In genomic region chr3:146053082-146053814, GRCm38 (mm10) we compare ENCODE assay signal across 21 mouse cellular contexts. TPM values are rescaled to one million over a fixed set of nuclear protein-coding genes. Genes with fewer than 3 reads are reported as not detected.
DNase-seq lines count a peak whose midpoint lies in the region; ATAC-seq and TF ChIP-seq lines count a peak whose summit lies in the region.
"Had no signal": no experiment of that assay in that cellular context is flagged by ENCODE, and none has a peak within 500 bp of the region (broad histone marks: within the 10 kb centered on the region; RNA-seq: fewer than 3 reads in every experiment).

No protein-coding gene starts in this region.

- H3K9ac ChIP-seq in heart, embryonic 14.5 days (ENCODE audit: low read length): no peak overlapping the region
- H3K9ac ChIP-seq in forebrain, postnatal 0 days: no peak overlapping the region
- H3K9ac ChIP-seq: hindbrain, embryonic 12.5 days; limb, embryonic 13.5 days; liver, embryonic 15.5 days had no signal

- peaks cover 16 to 22% of the 10 kb centered on the region in 2 experiments for H3K4me1 ChIP-seq in heart, embryonic 14.5 days (ENCODE audit: control insufficient read depth in 2 of 2, insufficient read depth in 2 of 2, low read length in 2 of 2)
- no peaks in the 10 kb centered on the region; the same call in 1 of the 2 replicates for H3K4me1 ChIP-seq in forebrain, postnatal 0 days (ENCODE audit: insufficient read depth)
- H3K4me1 ChIP-seq: liver, embryonic 15.5 days had no signal

- no peak overlapping the region for H3K4me2 ChIP-seq in heart, embryonic 14.5 days (ENCODE audit: low read length)
- H3K4me2 ChIP-seq in forebrain, postnatal 0 days (ENCODE audit: low read depth): no peak overlapping the region
- H3K4me2 ChIP-seq: hindbrain, embryonic 12.5 days; limb, embryonic 13.5 days; liver, embryonic 15.5 days; midbrain, embryonic 11.5 days had no signal

- H3K27me3 ChIP-seq in heart, embryonic 14.5 days (ENCODE audit: control insufficient read depth, insufficient read depth, low read length): 0 out of 2 replicates have a peak, but pooled peaks cover 3% of the 10 kb centered on the region
- H3K27me3 ChIP-seq in forebrain, postnatal 0 days (ENCODE audit: insufficient read depth, low read length): no peaks in the 10 kb centered on the region
- H3K27me3 ChIP-seq: liver, embryonic 15.5 days had no signal

- no peaks in the 10 kb centered on the region for H3K36me3 ChIP-seq in heart, embryonic 14.5 days (ENCODE audit: control insufficient read depth, insufficient read depth, low read length)
- H3K36me3 ChIP-seq in forebrain, postnatal 0 days (ENCODE audit: insufficient read depth): no peaks in the 10 kb centered on the region
- H3K36me3 ChIP-seq: G1E; hindbrain, embryonic 12.5 days; limb, embryonic 13.5 days; liver, embryonic 15.5 days had no signal

- peak overlapping the region; percentile 0 to 8; a peak in 1 of 4 replicates for H3K27ac ChIP-seq in heart, embryonic 14.5 days (replicated peaks in 1 of 2; ENCODE audit: control insufficient read depth in 1 of 2, insufficient read depth in 1 of 2, low read depth in 2 of 2, low read length in 2 of 2)
- H3K27ac ChIP-seq in left cerebral cortex, adult 2 months: no peak overlapping the region
- no peak overlapping the region for H3K27ac ChIP-seq in forebrain, postnatal 0 days (ENCODE audit: low read depth, low read length)
- H3K27ac ChIP-seq: hindbrain, embryonic 12.5 days; limb, embryonic 13.5 days; liver, embryonic 15.5 days had no signal

- no peaks in the 10 kb centered on the region for H3K9me3 ChIP-seq in heart, embryonic 14.5 days (ENCODE audit: control insufficient read depth, low read length)
- H3K9me3 ChIP-seq in forebrain, postnatal 0 days (ENCODE audit: low read length): no peaks in the 10 kb centered on the region
- H3K9me3 ChIP-seq: G1E; hindbrain, embryonic 12.5 days; limb, embryonic 13.5 days; liver, embryonic 15.5 days had no signal

- intact Hi-C loops in heart, postnatal 14 days (cut with DNase I): no loop called here
- intact Hi-C loops in left cerebral cortex, adult 2 months (cut with DNase I): no loop called here
- intact Hi-C loops in left cerebral cortex, postnatal 25 days (cut with DNase I): no loop called here

- no peak for DNase-seq in heart, postnatal 14 days
- DNase-seq in left cerebral cortex, adult 2 months (ENCODE audit: extremely low spot score in 1 of 2, low spot score in 2 of 2): no peak
- DNase-seq in left cerebral cortex, postnatal 25 days (ENCODE audit: low spot score in 2 of 2): no peak
- peak; percentile 31 for DNase-seq in A20 (ENCODE audit: low read depth, low spot score)
- no peak for DNase-seq in forebrain, postnatal 0 days
- DNase-seq: adrenal gland, adult 2 months; cerebellum, adult 11-12 months; cerebellum, postnatal 25 days; lung, postnatal 4 days; right cerebral cortex, postnatal 25 days; thymus, adult 18-20 months had no signal

- no peak overlapping the region for H3K4me3 ChIP-seq in heart, embryonic 14.5 days (ENCODE audit: control insufficient read depth in 1 of 2, insufficient read depth in 1 of 2, low read depth in 1 of 2, low read length in 2 of 2)
- H3K4me3 ChIP-seq in left cerebral cortex, adult 2 months: no peak overlapping the region
- no peak overlapping the region for H3K4me3 ChIP-seq in forebrain, postnatal 0 days (ENCODE audit: low read depth, low read length)
- H3K4me3 ChIP-seq: erythroblast, embryonic 14.5 days; hindbrain, embryonic 12.5 days; limb, embryonic 13.5 days; liver, embryonic 15.5 days had no signal

- peak; percentile 7 for TF ChIP-seq CTCF in left cerebral cortex, adult 2 months (IDR thresholded peaks at IDR 0.05)
- no peak for TF ChIP-seq CTCF in forebrain, postnatal 0 days (IDR thresholded peaks at IDR 0.05; ENCODE audit: low read depth)

- WGBS in heart, embryonic 14.5 days: 48% methylated on average over 6 of the region's 6 CpGs
- WGBS in forebrain, postnatal 0 days: 66% methylated on average over 6 of the region's 6 CpGs

- no peak for ATAC-seq in heart, embryonic 14.5 days (ENCODE audit: insufficient number of reproducible peaks, insufficient read depth, low FRiP score, low read depth)
- ATAC-seq in common myeloid progenitor, adult 5-6 weeks (replicated peaks; ENCODE audit: low read depth, poor library complexity, severe bottlenecking): peak; percentile 53; the same call in 1 of the 2 replicates
- no peak for ATAC-seq in forebrain, postnatal 0 days
- ATAC-seq: forebrain, embryonic 14.5 days had no signal

RNA-seq across cellular contexts. Expression of gene Wdr63, which starts 54.7 kb away (rescaled TPM):
- not detected in 2 replicates for polyA plus RNA-seq in heart, embryonic 14.5 days (2014; fragmentation: Nextera tagmentation; extraction: Ambion mirVana)
- under 1 TPM in 1 of 2 experiments, not detected in 1; 0.55 TPM for total RNA-seq in heart, postnatal 14 days (2021)
- under 1 TPM; 0.21 to 0.25 TPM for total RNA-seq in left cerebral cortex, adult 2 months (2021)
- total RNA-seq in left cerebral cortex, postnatal 25 days (2021): under 1 TPM; 0.39 to 0.50 TPM
- not detected in 2 replicates for total RNA-seq in common myeloid progenitor, adult 5-6 weeks (2017)
- 0.69 and 2.1 TPM in 2 replicates for total RNA-seq in forebrain, postnatal 0 days (2014; rRNA removed)
- 1.2 and 1.7 TPM in 2 replicates for polyA plus RNA-seq in forebrain, postnatal 0 days (2015; fragmentation: Nextera tagmentation; extraction: Ambion mirVana)
- total RNA-seq: adrenal gland, adult 2 months; G1E had no signal
- polyA plus RNA-seq: adrenal gland, adult 2 months; erythroblast, embryonic 14.5 days; G1E; intestine, embryonic 14.5 days; liver, embryonic 15.5 days; midbrain, embryonic 11.5 days had no signal

Comparison
In these comparisons a context has a peak if more than half of its experiments do, and no peak if none do; other contexts are left out.
1. H3K27ac ChIP-seq: peak in heart, embryonic 14.5 days (2 of 2); none in left cerebral cortex, adult 2 months (single experiment) and forebrain, postnatal 0 days (single experiment).